Mouse (Mus musculus): ENCODE results near the gene Myadml2. TPM values are rescaled to one million over a fixed set of nuclear protein-coding genes. Genes with fewer than 3 reads are reported as not detected.

Myadml2 gene
- total RNA-seq, 2 experiments from 2014 or later = 1.4 to 3.8 TPM

GRCm38 (mm10) chr11:120630401-120630871 is 17.5 kb downstream of the Myadml2 start:
- no peak for DNase-seq (ENCODE audit: low spot score in 2 of 2)

- no peak for DNase-seq (ENCODE audit: low spot score in 2 of 2)
Measured at GRCm38 (mm10) chr11:120629911-120630310, 18.0 kb downstream of the Myadml2 start.

GRCm38 (mm10) chr11:120629341-120629730 is 18.6 kb downstream of the Myadml2 start:
- DNase-seq (ENCODE audit: low spot score in 2 of 2) = no peak

GRCm38 (mm10) chr11:120628601-120629340 is 19.2 kb downstream of the Myadml2 start:
- no peak for DNase-seq (ENCODE audit: low spot score in 2 of 2)

GRCm38 (mm10) chr11:120627468-120628300 is 20.3 kb downstream of the Myadml2 start:
- no peak for DNase-seq (ENCODE audit: low spot score in 2 of 2)

GRCm38 (mm10) chr11:120626785-120627467 is 21.0 kb downstream of the Myadml2 start:
- DNase-seq (ENCODE audit: low spot score in 2 of 2) = no peak

- DNase-seq (ENCODE audit: low spot score in 2 of 2) = no peak
Measured at GRCm38 (mm10) chr11:120625152-120625775, 22.7 kb downstream of the Myadml2 start, which contains the start of gene Sirt7. Gene Sirt7 (minus strand): TSS chr11:120625240.

GRCm38 (mm10) chr11:120624680-120625111 is 23.3 kb downstream of the Myadml2 start:
- peak; percentile 59 to 65 for DNase-seq (ENCODE audit: low spot score in 2 of 2)

GRCm38 (mm10) chr11:120623961-120624679 is 23.8 kb downstream of the Myadml2 start:
- no peak for DNase-seq (ENCODE audit: low spot score in 2 of 2)

- no peak for DNase-seq (ENCODE audit: low spot score in 2 of 2)
Measured at GRCm38 (mm10) chr11:120622805-120623204, 25.2 kb downstream of the Myadml2 start.

GRCm38 (mm10) chr11:120620195-120620594 is 27.8 kb downstream of the Myadml2 start:
- no peak for DNase-seq (ENCODE audit: low spot score in 2 of 2)

GRCm38 (mm10) chr11:120618619-120619535 is 29.1 kb downstream of the Myadml2 start:
- no peak for DNase-seq (ENCODE audit: low spot score in 2 of 2)

- DNase-seq (ENCODE audit: low spot score in 2 of 2) = peak; percentile 85 to 88
Measured at GRCm38 (mm10) chr11:120617519-120618112, 30.3 kb downstream of the Myadml2 start, which contains the start of gene Pcyt2. Gene Pcyt2 (minus strand): TSS chr11:120617936.

- no peak for DNase-seq (ENCODE audit: low spot score in 2 of 2)
Measured at GRCm38 (mm10) chr11:120616617-120617294, 31.2 kb downstream of the Myadml2 start.

- no peak for DNase-seq (ENCODE audit: low spot score in 2 of 2)
Measured at GRCm38 (mm10) chr11:120615606-120616203, 32.3 kb downstream of the Myadml2 start.

GRCm38 (mm10) chr11:120615167-120615566 is 32.8 kb downstream of the Myadml2 start:
- DNase-seq (ENCODE audit: low spot score in 2 of 2) = no peak

- no peak for DNase-seq (ENCODE audit: low spot score in 2 of 2)
Measured at GRCm38 (mm10) chr11:120613976-120614375, 34.0 kb downstream of the Myadml2 start.
